ENCODE assay signal across 25 mouse cellular contexts in genomic region chr5:97846503-97846902, GRCm38 (mm10).
DNase-seq lines count a peak whose midpoint lies in the region; ATAC-seq and TF ChIP-seq lines count a peak whose summit lies in the region.
"Had no signal": no experiment of that assay in that cellular context is flagged by ENCODE, and none has a peak within 500 bp of the region (broad histone marks: within the 10 kb centered on the region; RNA-seq: fewer than 3 reads in every experiment).

No protein-coding gene starts in this region.

- WGBS in intestine, embryonic 14.5 days = 89% methylated on average over 2 of the region's 2 CpGs
- 91% methylated on average over 2 of the region's 2 CpGs for WGBS in intestine, embryonic 16.5 days
- WGBS in stomach, embryonic 14.5 days = 87% methylated on average over 2 of the region's 2 CpGs
- WGBS in stomach, postnatal 0 days = 75% methylated on average over 2 of the region's 2 CpGs
- 87% methylated on average over 2 of the region's 2 CpGs for WGBS in limb, embryonic 14.5 days

- ATAC-seq in intestine, embryonic 14.5 days (replicated peaks; ENCODE audit: low FRiP score, low TSS enrichment, low read depth) = no peak
- ATAC-seq in intestine, embryonic 16.5 days = no peak
- no peak for ATAC-seq in stomach, embryonic 14.5 days (ENCODE audit: insufficient number of reproducible peaks, insufficient read depth, low FRiP score, low read depth)
- ATAC-seq in stomach, postnatal 0 days (ENCODE audit: low FRiP score, low TSS enrichment) = no peak
- no peak for ATAC-seq in limb, embryonic 14.5 days (ENCODE audit: low FRiP score, low read depth)
- ATAC-seq: activated CD4-positive, CD25-positive, alpha-beta regulatory T cell, adult 4 months; forebrain, embryonic 15.5 days; hindbrain, postnatal 0 days; inflammation-experienced regulatory T-cells, adult 6 months had no signal

- H3K27me3 ChIP-seq in intestine, embryonic 14.5 days (replicated peaks; ENCODE audit: control insufficient read depth, insufficient read depth, low read length) = no peaks in the 10 kb centered on the region
- H3K27me3 ChIP-seq in intestine, embryonic 16.5 days (replicated peaks; ENCODE audit: control insufficient read depth, insufficient read depth, low read length) = no peaks in the 10 kb centered on the region
- H3K27me3 ChIP-seq in stomach, embryonic 14.5 days (ENCODE audit: control insufficient read depth, insufficient read depth, low read length) = no peaks in the 10 kb centered on the region
- H3K27me3 ChIP-seq in stomach, postnatal 0 days (ENCODE audit: control insufficient read depth, insufficient read depth, low read length) = no peaks in the 10 kb centered on the region
- H3K27me3 ChIP-seq in limb, embryonic 14.5 days (ENCODE audit: control insufficient read depth, insufficient read depth, low read length) = no peaks in the 10 kb centered on the region
- H3K27me3 ChIP-seq: embryonic facial prominence, embryonic 12.5 days; embryonic facial prominence, embryonic 15.5 days; forebrain, embryonic 12.5 days; forebrain, embryonic 15.5 days; heart, embryonic 12.5 days; heart, embryonic 15.5 days; hindbrain, embryonic 13.5 days had no signal

- no peak for DNase-seq in intestine, embryonic 14.5 days (ENCODE audit: low spot score)
- DNase-seq in stomach, postnatal 0 days (ENCODE audit: low spot score) = no peak
- no peak for DNase-seq in limb, embryonic 14.5 days (ENCODE audit: low spot score)
- no peak for DNase-seq in embryo, embryonic 10.5 days (ENCODE audit: low spot score)
- no peak for DNase-seq in frontal cortex, postnatal 10 days (ENCODE audit: low spot score in 2 of 2)
- DNase-seq: adrenal gland, adult 8-10 months; adrenal gland, postnatal 25 days; cerebellum, adult 11-12 months; cerebellum, adult 8-10 months; cerebellum, postnatal 10 days; cerebellum, postnatal 36 days had no signal

- no peak overlapping the region for H3K4me2 ChIP-seq in intestine, embryonic 14.5 days (ENCODE audit: low read length)
- no peak overlapping the region for H3K4me2 ChIP-seq in intestine, embryonic 16.5 days (ENCODE audit: low read depth, low read length)
- no peak overlapping the region for H3K4me2 ChIP-seq in stomach, embryonic 14.5 days (replicated peaks; ENCODE audit: low read depth, low read length)
- H3K4me2 ChIP-seq in stomach, postnatal 0 days (replicated peaks; ENCODE audit: low read depth) = no peak overlapping the region
- H3K4me2 ChIP-seq in limb, embryonic 14.5 days (replicated peaks; ENCODE audit: low read depth, low read length, severe bottlenecking) = no peak overlapping the region
- H3K4me2 ChIP-seq: embryonic facial prominence, embryonic 12.5 days; embryonic facial prominence, embryonic 15.5 days; forebrain, embryonic 12.5 days; forebrain, embryonic 15.5 days; heart, embryonic 12.5 days; heart, embryonic 15.5 days; hindbrain, embryonic 13.5 days had no signal

- TF ChIP-seq EP300 in stomach, postnatal 0 days (optimal IDR thresholded peaks at IDR 0.05) = no peak

- no peak overlapping the region for H3K9ac ChIP-seq in intestine, embryonic 14.5 days (ENCODE audit: low read length)
- H3K9ac ChIP-seq in intestine, embryonic 16.5 days (ENCODE audit: low read depth, low read length) = no peak overlapping the region
- no peak overlapping the region for H3K9ac ChIP-seq in stomach, embryonic 14.5 days (replicated peaks; ENCODE audit: low read depth, low read length)
- H3K9ac ChIP-seq in stomach, postnatal 0 days (ENCODE audit: low read length) = no peak overlapping the region
- H3K9ac ChIP-seq in limb, embryonic 14.5 days (ENCODE audit: low read depth, low read length, severe bottlenecking) = no peak overlapping the region
- H3K9ac ChIP-seq: embryonic facial prominence, embryonic 12.5 days; embryonic facial prominence, embryonic 15.5 days; forebrain, embryonic 12.5 days; forebrain, embryonic 15.5 days; heart, embryonic 12.5 days; heart, embryonic 15.5 days; hindbrain, embryonic 13.5 days had no signal

- TF ChIP-seq POLR2A in limb, embryonic 14.5 days (IDR thresholded peaks at IDR 0.05; ENCODE audit: borderline replicate concordance, extremely low read depth, insufficient read depth, insufficient read length) = no peak

- no peaks in the 10 kb centered on the region for H3K36me3 ChIP-seq in intestine, embryonic 14.5 days (ENCODE audit: control insufficient read depth, insufficient read depth, low read length)
- H3K36me3 ChIP-seq in intestine, embryonic 16.5 days (ENCODE audit: control insufficient read depth, insufficient read depth, low read length) = no peaks in the 10 kb centered on the region
- H3K36me3 ChIP-seq in stomach, embryonic 14.5 days (ENCODE audit: control insufficient read depth, insufficient read depth, low read length) = no peaks in the 10 kb centered on the region
- H3K36me3 ChIP-seq in stomach, postnatal 0 days (ENCODE audit: control insufficient read depth, insufficient read depth, low read length) = no peaks in the 10 kb centered on the region
- no peaks in the 10 kb centered on the region for H3K36me3 ChIP-seq in limb, embryonic 14.5 days (ENCODE audit: control insufficient read depth, insufficient read depth, low read length)
- H3K36me3 ChIP-seq: embryonic facial prominence, embryonic 12.5 days; embryonic facial prominence, embryonic 15.5 days; forebrain, embryonic 12.5 days; forebrain, embryonic 15.5 days; heart, embryonic 12.5 days; heart, embryonic 15.5 days; hindbrain, embryonic 10.5 days; hindbrain, embryonic 13.5 days had no signal

- H3K4me3 ChIP-seq in intestine, embryonic 14.5 days (ENCODE audit: low read depth, low read length) = no peak overlapping the region
- no peak overlapping the region for H3K4me3 ChIP-seq in intestine, embryonic 16.5 days (ENCODE audit: low read length)
- no peak overlapping the region for H3K4me3 ChIP-seq in stomach, embryonic 14.5 days (ENCODE audit: low read depth, low read length)
- no peak overlapping the region for H3K4me3 ChIP-seq in stomach, postnatal 0 days (ENCODE audit: low read depth, low read length)
- H3K4me3 ChIP-seq in limb, embryonic 14.5 days (replicated peaks; ENCODE audit: low read length) = no peak overlapping the region
- H3K4me3 ChIP-seq: embryonic facial prominence, embryonic 12.5 days; embryonic facial prominence, embryonic 15.5 days; erythroblast, embryonic 14.5 days; forebrain, embryonic 12.5 days; forebrain, embryonic 15.5 days; heart, embryonic 12.5 days; heart, embryonic 15.5 days; hindbrain, embryonic 10.5 days; hindbrain, embryonic 13.5 days had no signal

- H3K27ac ChIP-seq in intestine, embryonic 14.5 days (ENCODE audit: low read depth) = peak overlapping the region; percentile 77; the same call in 1 of the 2 replicates
- no peak overlapping the region for H3K27ac ChIP-seq in intestine, embryonic 16.5 days (ENCODE audit: low read length)
- 0 out of 2 replicates have a peak overlapping the region, but pooled peaks have one; percentile 21 for H3K27ac ChIP-seq in stomach, embryonic 14.5 days (ENCODE audit: low read length)
- H3K27ac ChIP-seq in stomach, postnatal 0 days (replicated peaks) = no peak overlapping the region
- H3K27ac ChIP-seq in limb, embryonic 14.5 days (replicated peaks; ENCODE audit: low read depth, low read length) = peak overlapping the region; percentile 65
- H3K27ac ChIP-seq: embryonic facial prominence, embryonic 12.5 days; embryonic facial prominence, embryonic 15.5 days; forebrain, embryonic 12.5 days; forebrain, embryonic 15.5 days; heart, embryonic 15.5 days; hindbrain, embryonic 10.5 days; hindbrain, embryonic 13.5 days; hindbrain, postnatal 0 days had no signal

- TF ChIP-seq CTCF in stomach, postnatal 0 days (IDR thresholded peaks at IDR 0.05; ENCODE audit: low read depth) = no peak

- no peaks in the 10 kb centered on the region for H3K9me3 ChIP-seq in intestine, embryonic 14.5 days (ENCODE audit: control insufficient read depth, low read length)
- H3K9me3 ChIP-seq in intestine, embryonic 16.5 days (ENCODE audit: control insufficient read depth, low read length) = no peaks in the 10 kb centered on the region
- no peaks in the 10 kb centered on the region for H3K9me3 ChIP-seq in stomach, embryonic 14.5 days (ENCODE audit: control insufficient read depth, low read depth, low read length)
- no peaks in the 10 kb centered on the region for H3K9me3 ChIP-seq in stomach, postnatal 0 days (ENCODE audit: control insufficient read depth, low read length)
- no peaks in the 10 kb centered on the region for H3K9me3 ChIP-seq in limb, embryonic 14.5 days (ENCODE audit: control insufficient read depth, low read length)
- H3K9me3 ChIP-seq: embryonic facial prominence, embryonic 12.5 days; embryonic facial prominence, embryonic 15.5 days; forebrain, embryonic 12.5 days; forebrain, embryonic 15.5 days; heart, embryonic 12.5 days; heart, embryonic 15.5 days; hindbrain, embryonic 10.5 days; hindbrain, embryonic 13.5 days had no signal

- peaks cover 15% of the 10 kb centered on the region; the same call in 1 of the 2 replicates for H3K4me1 ChIP-seq in intestine, embryonic 14.5 days (replicated peaks; ENCODE audit: control insufficient read depth, insufficient read depth, low read length)
- no peaks in the 10 kb centered on the region for H3K4me1 ChIP-seq in intestine, embryonic 16.5 days (ENCODE audit: control insufficient read depth, insufficient read depth, low read length)
- H3K4me1 ChIP-seq in stomach, embryonic 14.5 days (ENCODE audit: control insufficient read depth, insufficient read depth, low read length) = no peaks in the 10 kb centered on the region
- H3K4me1 ChIP-seq in stomach, postnatal 0 days (replicated peaks; ENCODE audit: control insufficient read depth, insufficient read depth) = no peaks in the 10 kb centered on the region
- H3K4me1 ChIP-seq in limb, embryonic 14.5 days (ENCODE audit: control insufficient read depth, insufficient read depth, low read length) = 0 out of 2 replicates have a peak, but pooled peaks cover 5% of the 10 kb centered on the region
- H3K4me1 ChIP-seq: embryonic facial prominence, embryonic 12.5 days; embryonic facial prominence, embryonic 15.5 days; forebrain, embryonic 12.5 days; forebrain, embryonic 15.5 days; heart, embryonic 12.5 days; heart, embryonic 15.5 days; hindbrain, embryonic 10.5 days; hindbrain, embryonic 13.5 days had no signal

Comparison
In these comparisons a context has a peak if more than half of its experiments do, and no peak if none do; other contexts are left out.
1. H3K27ac ChIP-seq: peak in intestine, embryonic 14.5 days (single experiment), stomach, embryonic 14.5 days (single experiment) and limb, embryonic 14.5 days (single experiment); none in intestine, embryonic 16.5 days (single experiment) and stomach, postnatal 0 days (single experiment).